Mouse (Mus musculus): ENCODE results near the gene Zxdc. TPM values are rescaled to one million over a fixed set of nuclear protein-coding genes. Genes with fewer than 3 reads are reported as not detected.

Gene Zxdc
- polyA plus RNA-seq (2015; fragmentation: Nextera tagmentation; extraction: Ambion mirVana), result 9.1 and 10.4 TPM in 2 replicates

DNA sequence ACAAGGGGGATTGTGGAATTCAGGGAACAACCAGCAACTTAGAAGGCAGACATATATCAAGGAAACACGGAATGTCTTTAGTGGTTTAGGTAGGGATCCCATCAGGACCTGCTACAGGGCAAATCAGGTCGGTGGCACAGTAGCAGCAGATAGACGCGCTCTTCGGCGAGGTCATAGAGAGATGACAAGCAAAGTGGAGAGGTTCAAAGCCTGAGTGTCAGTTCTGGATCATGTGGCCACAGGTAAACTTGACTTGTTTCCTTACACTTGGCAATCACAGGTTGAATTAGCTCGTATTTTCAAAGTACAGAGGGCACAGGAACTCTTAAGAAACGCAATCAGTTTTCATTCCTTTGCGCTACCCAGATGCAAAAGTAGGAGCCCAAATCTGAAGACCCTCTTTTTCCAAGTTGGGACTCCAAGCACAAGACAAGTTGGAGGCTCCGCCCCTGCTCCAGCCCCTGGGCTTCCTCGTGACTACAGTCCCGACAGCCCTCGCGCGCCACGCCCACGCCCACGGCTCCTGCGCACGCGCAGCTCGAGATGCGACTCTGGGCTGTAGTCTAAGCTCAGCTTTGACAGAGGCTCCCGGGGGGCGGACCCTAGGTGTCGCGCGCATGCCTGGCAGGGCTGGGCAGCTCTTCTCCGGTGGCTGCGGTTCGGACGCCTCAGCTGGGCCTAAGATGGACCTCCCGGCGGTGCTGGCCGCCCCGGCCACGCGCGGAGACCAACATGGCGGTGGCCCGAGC lies at the start of gene Zxdc:
TSS of gene Zxdc (plus strand) at position 517 of the 749 bp plus-strand sequence.

GRCm38 (mm10) chr6:90324991-90325390 lies 44.3 kb upstream of the Zxdc start, which contains the start of gene Chst13:
Chst13 (minus strand) TSS chr6:90325185.

DNA sequence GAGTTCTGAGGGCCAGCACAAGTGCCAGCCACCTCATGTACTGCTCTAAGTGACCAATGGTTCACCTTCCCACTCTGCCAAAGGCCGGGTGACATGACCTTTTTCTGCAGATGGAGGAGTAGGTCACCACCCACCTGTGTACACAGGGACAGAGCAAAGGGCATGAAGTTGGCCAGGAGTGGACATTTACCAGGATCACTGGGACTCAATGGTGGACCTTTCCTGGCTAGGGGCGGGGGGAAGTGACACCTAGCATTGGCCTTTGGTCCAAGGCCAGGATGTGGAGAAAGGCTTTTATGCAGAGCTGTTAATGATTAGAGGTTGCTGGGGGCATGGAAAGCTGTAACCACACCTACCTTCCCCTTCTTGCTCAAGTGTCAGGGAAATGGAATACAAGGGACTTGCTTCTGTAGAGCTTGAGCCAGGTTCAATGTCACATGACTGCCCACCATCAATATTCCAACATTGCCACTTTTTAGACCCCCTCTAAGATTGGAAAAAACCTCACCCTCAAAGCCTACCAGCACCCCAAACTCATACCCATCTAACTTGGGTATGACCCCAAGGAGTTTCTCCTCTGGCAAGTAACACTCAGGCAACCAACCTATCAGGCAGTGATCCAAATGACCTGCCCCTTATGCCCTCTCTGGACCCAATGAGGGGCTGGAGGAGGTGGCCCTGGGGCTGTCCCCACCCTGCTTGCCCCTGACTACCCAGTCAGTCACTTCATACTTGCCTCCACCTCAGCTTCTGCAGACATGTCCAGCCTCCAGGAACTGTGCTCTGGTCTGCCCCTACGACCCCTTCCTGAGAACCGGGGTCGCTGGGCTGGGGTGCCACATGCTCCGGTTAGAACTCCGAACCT lies 36.5 kb upstream of the Zxdc start, which contains the start of gene Uroc1:
TSS of gene Uroc1 (plus strand) at position 724 of the 865 bp plus-strand sequence.

DNA sequence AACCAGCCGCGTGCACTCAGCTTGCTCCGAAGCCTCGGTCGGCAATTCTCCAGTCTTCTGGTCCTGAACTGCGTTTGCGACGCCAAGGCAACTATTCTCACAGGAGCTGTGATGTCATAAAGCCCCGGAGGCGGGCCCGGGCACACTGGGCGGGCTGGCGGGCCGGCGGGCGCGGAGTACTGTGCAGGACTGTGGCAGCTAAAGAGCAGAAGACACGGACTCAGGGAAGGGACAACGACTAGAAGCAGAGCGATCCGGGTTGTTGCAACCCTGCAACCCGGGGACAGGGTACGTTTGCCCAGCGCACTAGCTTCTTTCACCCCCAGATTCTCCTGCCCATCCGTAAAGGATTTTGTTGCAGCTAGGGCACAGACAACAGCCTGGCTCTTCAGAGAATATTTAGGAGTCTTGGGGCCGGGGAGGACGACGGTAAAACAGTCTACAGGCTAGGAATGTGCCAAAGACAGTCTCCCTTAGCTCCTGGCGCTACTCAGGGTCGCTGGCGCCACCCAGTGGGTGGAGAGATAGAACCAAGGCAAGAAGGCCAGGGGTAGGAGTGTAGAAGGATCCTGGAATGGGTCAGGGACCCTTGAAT lies 59.2 kb downstream of the Zxdc start, which contains the start of gene Cfap100:
TSS of gene Cfap100 (minus strand) at position 418 of the 595 bp plus-strand sequence.

Other genes starting within 250 kb of the Zxdc start
- 0.10 TPM in 2 replicates for gene Vmn1r51, start 246.9 kb upstream of the Zxdc start, polyA plus RNA-seq (2015; fragmentation: Nextera tagmentation; extraction: Ambion mirVana)
- not detected in 2 replicates for gene Vmn1r52, start 194.7 kb upstream of the Zxdc start, polyA plus RNA-seq (2015; fragmentation: Nextera tagmentation; extraction: Ambion mirVana)
- not detected in 2 replicates for gene V1ra8, start 166.7 kb upstream of the Zxdc start, polyA plus RNA-seq (2015; fragmentation: Nextera tagmentation; extraction: Ambion mirVana)
- not detected in 2 replicates for gene Vmn1r53, start 145.1 kb upstream of the Zxdc start, polyA plus RNA-seq (2015; fragmentation: Nextera tagmentation; extraction: Ambion mirVana)
- gene Vmn1r54, start 123.2 kb upstream of the Zxdc start, polyA plus RNA-seq (2015; fragmentation: Nextera tagmentation; extraction: Ambion mirVana), result not detected in 2 replicates
- not detected in 2 replicates for gene BC048671, start 68.3 kb upstream of the Zxdc start, polyA plus RNA-seq (2015; fragmentation: Nextera tagmentation; extraction: Ambion mirVana)
- gene Chst13, start 44.3 kb upstream of the Zxdc start, polyA plus RNA-seq (2015; fragmentation: Nextera tagmentation; extraction: Ambion mirVana), result 0.23 and 0.45 TPM in 2 replicates
- not detected in 2 replicates for gene Uroc1, start 36.2 kb upstream of the Zxdc start, polyA plus RNA-seq (2015; fragmentation: Nextera tagmentation; extraction: Ambion mirVana)
- gene Cfap100, start 59.3 kb downstream of the Zxdc start, polyA plus RNA-seq (2015; fragmentation: Nextera tagmentation; extraction: Ambion mirVana), result 6.4 and 9.7 TPM in 2 replicates
- 25.6 and 27.4 TPM in 2 replicates for gene Klf15, start 93.1 kb downstream of the Zxdc start, polyA plus RNA-seq (2015; fragmentation: Nextera tagmentation; extraction: Ambion mirVana)
- 89.3 and 101 TPM in 2 replicates for gene Aldh1l1, start 116.9 kb downstream of the Zxdc start, polyA plus RNA-seq (2015; fragmentation: Nextera tagmentation; extraction: Ambion mirVana)
- gene Slc41a3, start 235.2 kb downstream of the Zxdc start, polyA plus RNA-seq (2015; fragmentation: Nextera tagmentation; extraction: Ambion mirVana), result 13.2 and 14.0 TPM in 2 replicates